Mouse (Mus musculus) kidney, postnatal 4 days (tissue): Measurements from ENCODE around the gene Rer1.
A peak's percentile ranks its signal among the peaks of the same experiment; 100 is the strongest.
"Not testable (repeated sequence)": the region's sequence is repeated elsewhere in the genome, so short reads cannot be mapped to it uniquely, and the experiment has no call there.

Experiments used
- DNase-seq, 2 experiments: peaks; one replicate each; pipeline ENCODE4 v3.0.0; 2021; ENCODE audit warnings: mixed read lengths in 2 of 2

The Rer1 gene

DNA sequence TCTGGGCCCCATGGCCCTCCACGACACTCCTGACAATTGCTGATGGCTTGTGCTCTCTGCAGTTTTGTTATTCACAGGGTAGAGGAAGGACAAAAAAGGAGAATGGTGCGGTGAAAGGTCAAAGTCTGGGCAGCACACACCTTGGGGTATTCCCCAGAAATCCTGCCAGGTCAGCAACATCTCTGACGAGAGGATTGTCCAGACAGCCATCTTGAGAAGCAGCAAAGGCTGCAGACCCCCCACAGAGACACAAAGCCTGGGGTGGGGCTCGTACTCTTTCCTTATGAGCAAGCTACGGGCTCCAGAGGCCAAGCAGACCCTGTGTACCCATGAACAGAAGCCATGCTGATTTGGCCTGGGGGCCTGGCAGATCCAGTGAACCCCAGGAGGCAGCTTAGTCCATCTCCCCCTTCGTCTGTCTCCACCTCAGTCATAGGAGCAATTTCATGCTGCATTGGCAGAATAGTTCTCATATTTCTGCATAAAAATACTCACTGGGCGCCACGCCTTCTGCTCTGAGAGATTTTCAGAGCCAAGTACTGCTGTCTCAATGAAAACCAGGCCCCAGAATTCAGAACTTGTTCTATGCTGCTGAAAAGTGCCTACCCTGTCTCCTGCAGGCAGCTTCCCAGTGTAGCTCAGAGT is 27.7 kb upstream of the Rer1 start:
- DNase-seq: no peak

DNA sequence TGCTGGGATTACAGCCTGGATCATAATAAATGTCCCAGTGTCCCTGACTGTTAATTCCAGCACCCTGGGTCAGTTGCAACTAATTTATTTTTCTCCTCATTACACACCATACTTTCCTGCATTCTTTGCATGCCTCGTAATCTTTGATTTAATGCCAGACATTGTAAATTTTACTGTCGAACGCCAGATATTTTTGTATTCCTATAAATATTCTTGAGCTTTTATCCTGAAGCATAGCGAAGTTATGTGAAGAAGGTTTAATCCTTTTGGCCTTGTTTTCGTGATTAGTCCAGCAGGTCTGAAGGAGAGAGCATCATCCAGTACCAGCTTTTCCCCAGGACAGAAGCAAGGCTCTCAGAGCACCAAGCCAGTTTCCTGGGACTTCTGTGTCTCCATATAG is 23.3 kb upstream of the Rer1 start:
- DNase-seq: no peak

DNA sequence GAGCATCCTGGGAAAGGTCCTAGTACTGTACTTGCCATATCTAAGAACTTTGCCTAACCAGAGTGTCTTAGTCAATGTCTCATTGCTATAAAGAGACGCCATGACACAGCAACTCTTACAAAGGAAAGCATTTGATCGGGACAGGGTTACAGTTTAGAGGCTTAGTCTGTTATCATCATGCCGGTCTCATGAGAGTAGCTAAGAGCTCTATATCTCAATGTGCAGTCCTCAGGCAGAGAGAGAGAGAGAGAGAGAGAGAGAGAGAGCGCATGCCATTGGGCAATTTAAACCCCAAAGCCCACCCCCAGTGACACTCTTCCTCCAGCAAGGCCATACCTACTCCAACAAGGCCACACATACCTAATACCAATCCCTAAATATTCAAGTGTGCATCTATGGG is 21.7 kb upstream of the Rer1 start:
- DNase-seq: no peak

DNA sequence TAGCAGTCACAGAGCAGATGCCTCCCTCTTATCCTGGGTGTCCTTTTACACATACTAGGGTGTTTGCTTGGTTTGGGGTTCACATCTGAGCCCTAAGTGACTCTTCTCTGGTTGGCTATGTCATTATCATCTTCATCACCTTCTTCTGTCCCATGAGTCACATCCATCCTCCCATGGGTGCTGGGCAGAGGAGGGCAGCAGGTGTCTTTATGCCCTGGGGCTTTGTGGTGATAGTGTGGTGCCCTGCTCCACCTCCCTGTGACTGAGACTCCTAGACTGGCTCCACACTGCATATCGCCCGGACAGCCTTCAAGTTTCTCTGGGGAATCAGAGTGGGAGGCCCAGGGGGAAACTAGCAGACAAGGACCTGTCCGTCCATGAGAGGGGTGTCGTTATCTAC is 12.4 kb upstream of the Rer1 start:
- no peak for DNase-seq

DNA sequence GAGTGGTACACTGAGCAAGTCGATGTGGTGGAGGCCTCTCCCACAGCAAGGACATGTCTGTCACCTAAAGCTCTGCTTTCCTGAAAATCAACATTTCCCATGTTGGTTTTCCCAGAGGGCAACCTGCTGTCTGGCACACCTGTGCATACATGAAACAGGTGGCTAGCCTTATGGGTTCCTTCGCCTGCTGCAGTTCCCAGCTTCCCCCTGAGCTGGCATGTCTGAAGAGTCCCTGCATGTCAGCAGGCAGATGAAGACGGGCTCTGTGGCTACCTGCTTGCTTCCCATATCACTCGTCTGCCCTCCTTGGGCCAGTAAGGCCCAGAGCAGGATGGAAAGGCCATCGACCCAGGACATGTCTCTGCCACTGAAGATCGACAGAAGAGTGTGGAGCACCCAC is 11.3 kb upstream of the Rer1 start:
- no peak for DNase-seq

DNA sequence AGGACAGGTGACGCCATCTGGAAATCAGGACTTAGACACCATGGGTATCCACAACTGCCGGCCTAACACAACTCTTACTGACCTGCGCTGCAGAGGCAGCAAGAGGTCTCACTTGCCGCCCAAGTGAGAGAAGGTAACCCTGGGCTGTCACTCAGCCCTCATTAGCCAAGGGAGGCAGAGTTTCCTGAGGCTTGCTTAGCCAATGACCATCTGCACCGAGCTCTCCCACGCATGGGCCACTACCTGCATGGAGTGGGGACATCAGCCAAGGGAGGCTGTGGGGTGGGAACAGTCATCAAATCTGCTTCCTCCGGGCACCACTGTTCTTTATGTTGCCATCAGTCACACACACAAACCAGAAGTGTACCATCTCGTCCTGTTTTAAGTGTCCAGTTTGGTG is 9.8 kb upstream of the Rer1 start:
- no peak for DNase-seq

DNA sequence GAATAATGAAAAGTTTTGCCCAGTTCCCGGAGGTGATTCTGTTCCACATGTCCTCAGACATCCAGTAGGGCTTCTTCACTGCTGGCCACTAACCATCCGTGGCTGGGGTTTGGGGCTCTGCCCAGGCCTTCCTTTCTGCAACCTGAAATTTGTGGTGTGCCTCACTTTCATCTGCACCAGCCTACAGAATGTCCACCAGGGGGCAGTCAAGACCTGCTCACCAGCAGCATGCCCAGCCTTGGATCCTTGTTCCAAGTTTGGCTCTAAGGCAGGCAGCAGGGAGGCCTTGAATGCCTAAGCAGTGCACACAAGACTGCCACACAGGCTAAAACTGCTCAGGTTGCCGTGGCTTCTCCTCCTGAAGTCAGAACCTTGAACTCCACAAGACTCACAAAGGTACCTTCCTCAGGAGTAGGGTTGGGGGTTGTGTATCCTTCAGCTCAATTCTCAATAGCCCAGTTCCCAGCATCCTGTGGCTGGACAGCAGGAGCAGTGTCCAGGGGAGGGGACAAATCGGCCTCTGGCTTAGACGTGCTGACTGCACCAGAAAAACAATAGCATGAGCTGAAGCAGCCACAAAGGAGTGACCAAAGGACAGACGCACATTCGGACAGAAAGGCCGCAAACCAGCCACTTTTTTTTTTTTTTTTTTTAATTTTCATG is 9.2 kb upstream of the Rer1 start:
- peak; percentile 88 to 92 for DNase-seq

DNA sequence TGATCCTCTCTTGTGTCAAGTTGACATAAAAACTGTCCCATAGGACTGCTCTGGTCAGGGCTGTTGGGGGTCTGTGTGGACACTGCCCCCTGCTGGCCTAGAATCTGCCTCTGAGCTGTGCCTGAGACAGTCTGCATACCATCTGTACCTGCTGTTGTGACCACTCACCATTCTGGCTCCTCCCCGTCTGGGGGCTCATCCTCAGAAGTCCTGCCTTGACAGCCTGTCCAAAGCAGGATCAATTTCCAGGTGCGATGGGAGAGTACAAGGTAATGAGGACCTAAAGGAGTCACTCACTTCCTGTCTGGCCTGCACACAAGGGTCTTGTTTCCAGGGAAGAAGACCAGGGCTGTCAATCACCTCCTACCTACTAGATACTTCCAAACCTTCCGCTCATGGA is 8.4 kb upstream of the Rer1 start:
- peak; percentile 73 to 79 for DNase-seq

DNA sequence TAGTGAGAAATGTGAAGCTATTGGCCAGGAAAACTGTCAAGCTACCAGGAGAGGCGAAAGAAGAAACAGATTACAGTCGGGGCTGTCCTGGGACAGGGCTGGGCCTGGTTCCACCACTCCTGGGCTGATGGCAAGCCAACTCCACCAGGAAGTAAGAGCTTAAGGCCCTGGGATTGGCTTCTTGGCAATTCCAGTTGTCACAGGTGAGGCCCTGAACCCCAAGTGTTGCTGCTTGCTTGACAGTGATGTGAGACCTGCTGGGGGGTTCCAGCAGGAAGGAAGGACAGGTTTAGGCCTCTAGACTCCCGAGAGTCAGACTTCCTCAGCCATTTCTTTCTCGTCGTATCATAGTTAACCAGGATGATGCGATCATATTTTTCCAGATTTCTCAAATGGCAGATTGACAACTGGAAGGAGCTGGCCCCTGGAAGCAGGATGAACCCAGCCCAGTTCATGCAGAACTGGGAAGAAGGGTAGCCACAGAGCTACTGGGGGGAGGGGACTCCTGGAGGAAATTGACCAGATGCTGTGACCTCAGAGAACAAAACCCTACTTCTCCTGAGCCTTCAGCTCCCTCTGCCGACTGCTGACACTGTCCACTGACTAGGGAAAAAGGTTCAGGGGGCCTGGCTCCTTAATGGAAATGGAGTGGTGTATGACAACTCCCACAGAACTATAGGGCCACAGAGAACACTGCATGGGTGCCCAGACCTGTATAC is 7.4 kb upstream of the Rer1 start:
- no peak for DNase-seq

DNA sequence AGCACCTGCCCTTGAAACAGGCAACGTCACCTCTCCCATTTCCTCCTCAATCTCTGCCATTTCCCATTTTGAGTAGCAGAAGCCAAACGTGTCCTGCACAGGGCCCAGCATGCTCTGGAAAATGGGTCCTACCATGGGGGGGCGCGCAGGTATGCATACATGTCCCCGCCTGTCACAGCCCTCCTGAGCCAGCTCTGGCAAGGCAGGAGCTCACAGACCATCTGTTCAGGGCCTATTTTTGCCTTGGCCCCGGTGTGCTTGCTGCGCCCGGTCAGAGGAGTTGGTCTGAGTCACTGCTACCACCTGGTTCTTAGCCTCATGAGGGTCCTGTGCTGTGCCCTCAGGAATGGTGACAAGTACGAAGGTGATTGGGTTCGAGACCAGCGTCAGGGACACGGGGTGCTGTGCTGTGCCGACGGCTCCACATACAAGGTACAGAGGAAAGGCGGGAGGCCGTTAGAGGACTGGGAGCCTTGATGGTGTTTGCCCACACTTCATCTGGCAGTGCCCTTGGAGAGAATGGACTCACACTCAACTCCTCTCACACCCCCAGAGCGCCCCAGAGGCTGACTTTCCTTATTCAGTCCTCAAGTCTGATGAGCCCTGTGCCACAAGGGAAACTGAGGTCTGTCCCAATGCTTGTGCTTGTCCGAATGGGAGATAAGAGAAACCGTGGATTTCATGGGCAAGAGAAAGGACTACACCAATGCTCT is 6.7 kb upstream of the Rer1 start:
- no peak for DNase-seq

DNA sequence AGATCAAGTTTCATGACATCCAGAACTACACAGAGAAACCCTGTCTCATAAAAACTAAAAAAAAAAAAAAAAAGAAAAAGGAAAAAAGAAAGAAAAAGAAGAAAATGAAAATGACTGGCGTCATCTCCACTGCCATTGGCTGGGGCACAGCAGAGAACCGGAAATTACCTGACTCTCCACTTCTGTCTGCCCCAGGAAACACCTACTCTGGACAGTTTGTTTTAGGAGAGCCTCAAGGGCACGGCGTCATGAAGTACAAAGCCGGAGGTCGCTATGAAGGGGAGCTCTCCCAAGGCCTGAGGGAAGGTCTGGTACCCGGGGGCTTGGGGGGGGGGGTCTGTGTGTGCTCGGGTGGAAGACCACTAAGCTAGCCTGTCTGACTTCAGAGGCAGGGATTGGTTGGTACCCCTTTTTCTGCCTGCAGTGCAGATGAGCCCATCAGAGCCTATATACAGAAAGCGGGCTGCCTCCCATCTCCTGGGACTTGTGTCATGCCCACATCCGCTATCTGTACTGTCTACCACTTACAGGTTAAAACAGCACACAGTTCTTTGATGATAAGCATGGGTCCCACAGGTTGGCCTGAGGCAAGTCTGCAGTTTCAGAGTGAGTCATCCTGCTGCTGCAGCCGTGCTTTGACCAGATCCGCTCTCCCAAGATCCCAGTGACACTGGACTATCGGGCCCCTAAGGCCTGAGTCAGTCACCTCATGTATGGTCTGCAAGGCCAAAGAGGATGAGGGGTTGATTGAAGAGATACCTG is 4.7 kb upstream of the Rer1 start:
- DNase-seq: no peak

DNA sequence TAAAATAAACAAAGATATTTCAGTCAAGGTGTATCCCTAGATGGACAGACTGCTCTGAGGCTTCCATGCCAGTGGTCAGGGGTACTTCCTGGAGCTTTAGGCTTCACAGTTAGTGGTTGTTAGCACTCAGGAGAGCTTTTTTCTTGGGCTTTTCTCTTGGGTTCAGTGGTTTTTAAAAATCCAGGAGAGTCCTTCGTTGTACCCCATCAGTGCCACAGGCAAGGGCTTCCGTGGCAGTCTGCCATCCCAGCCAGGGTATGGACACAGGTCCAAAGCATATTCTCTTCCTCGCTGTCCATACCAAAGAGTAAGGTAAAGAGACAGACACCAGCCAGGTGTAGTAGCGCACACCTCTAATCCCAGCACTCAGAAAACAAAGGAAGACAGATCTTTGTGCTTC is 4.0 kb upstream of the Rer1 start:
- DNase-seq: no peak

DNA sequence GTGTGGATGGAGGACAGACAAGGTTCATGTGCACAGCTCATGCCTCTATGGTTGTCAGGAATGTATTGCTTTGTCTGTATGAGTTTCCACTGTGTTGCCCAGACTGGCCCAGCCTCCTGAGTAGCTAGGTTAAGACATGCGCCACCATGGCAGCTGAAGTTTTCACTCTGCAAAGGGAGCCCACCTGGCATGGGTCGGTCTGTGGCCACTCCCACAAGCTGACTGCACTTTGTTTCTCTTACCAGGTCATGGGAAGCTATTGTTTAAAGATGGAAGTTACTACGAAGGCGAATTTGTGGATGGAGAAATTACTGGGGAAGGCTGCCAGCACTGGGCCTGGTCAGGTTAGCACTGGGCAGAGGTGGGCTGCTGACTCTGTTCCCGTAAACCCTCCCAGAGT is 3.1 kb upstream of the Rer1 start:
- no peak for DNase-seq

DNA sequence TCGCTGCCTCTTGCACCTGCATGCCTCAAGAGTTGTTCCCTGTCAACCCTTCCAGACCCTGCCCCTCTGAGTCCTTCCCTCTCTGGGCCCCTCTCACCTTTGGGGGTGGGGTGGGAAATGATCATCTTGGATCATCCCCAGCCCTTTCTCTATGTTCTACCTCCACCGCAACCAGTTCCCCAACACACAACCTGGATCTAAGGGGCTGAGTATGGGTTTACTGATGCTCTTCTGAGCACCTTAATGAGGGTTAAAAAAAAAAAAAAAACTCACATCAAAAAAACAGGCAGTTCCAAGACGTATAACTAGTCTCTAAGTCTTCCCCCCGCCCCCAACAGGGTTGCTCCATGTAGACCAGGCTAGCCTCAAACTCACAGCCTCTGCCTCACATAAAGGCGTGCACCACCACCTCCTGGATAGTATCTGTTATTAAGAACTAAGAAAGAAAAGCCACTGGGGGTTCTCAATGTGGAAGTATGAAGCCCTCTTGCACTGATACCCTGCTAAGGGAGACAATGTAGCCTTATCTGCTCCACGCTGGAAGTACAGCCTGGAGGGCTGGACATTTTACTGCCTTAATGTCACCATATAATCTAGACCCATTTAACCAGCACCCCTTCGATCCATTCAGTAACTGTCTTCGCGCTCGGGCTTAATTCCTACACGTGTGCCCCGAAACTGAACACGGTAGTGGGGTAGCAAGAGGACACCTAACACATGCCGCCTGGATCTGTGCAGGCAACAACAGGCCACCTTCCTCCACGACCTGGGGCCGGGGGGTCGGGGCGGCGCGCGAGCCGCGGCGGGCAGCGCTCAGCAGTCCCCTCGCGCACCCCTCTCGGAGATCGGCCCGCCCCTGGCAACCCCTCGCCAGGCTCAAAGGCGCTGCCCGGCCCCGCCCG is 725 bp downstream of the Rer1 start:
- peak in 1 of 2 experiments; percentile 17 for DNase-seq

DNA sequence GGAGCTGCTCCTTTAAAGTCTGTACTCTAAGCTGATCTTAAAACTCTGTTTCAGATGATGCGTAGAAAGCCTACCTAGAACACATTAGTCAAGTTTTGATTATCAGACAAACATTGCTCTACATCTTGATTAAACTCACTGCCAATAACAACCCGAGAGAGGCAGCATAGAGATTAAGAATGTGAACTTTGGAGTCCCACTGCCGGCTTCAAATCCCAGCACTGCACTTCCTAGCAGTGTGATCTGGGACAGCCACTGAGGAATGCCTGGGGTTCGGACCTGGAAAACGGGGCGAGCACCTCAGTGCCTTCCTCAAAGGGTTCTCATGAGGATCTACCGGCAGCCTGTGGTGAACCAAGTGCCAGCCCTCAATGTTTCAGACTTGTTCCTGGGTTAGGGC is 1.8 kb downstream of the Rer1 start:
- no peak for DNase-seq

DNA sequence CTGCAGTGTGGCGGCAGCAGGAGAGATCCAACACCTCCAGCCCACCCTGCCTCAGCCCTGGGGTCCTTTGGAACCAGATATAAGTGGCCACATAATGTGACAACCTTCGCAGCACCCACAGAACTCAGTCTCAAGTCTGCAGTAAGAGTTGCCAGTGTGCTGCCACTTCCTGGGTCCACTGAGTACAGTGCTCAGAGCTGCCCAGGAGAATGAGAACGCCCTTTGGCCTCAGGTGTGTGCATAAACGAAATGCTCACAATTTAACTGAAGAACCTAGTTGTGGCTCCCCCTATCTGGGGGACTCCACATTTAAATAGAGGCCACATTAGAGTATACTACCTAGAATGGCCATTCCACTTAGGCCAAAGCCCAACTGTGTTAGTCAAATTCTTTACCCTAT is 2.6 kb downstream of the Rer1 start:
- DNase-seq: peak in 1 of 2 experiments; percentile 19

DNA sequence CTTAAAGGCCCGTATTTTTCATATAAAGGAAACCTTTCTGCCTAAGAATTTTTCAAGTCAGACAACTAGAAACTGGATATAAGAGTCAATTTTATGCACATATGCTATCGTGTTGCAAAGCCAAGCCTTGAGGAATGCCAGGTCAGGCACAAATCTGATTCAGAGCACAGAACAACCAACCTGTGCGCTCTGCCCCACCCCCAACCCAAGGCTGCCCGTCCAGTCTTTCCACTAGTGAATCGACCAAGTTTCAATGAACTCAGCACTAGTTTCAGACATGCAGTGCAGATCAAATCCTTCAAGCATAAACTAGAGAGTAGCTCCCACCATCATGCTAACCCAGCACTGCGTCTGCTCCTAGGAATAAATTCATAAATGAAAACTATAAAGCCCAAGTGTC is 6.5 kb downstream of the Rer1 start:
- DNase-seq: peak; percentile 54 to 59

DNA sequence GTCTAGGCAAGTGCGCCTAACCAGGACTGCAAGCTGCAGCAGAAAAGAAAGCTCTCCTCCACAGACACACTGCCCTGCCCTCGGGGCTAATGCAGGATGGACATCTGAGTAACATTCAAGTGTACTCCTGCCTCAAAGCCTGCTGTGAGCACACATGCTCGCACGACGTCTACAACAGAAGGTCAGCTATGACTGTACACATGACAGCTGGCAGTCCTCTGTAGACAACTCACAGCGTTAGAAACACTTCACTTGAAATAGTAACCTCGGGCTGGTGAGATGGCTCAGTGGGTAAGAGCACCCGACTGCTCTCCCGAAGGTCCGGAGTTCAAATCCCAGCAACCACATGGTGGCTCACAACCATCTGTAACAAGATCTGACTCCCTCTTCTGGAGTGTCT is 7.4 kb downstream of the Rer1 start:
- not testable (repeated sequence) for DNase-seq

DNA sequence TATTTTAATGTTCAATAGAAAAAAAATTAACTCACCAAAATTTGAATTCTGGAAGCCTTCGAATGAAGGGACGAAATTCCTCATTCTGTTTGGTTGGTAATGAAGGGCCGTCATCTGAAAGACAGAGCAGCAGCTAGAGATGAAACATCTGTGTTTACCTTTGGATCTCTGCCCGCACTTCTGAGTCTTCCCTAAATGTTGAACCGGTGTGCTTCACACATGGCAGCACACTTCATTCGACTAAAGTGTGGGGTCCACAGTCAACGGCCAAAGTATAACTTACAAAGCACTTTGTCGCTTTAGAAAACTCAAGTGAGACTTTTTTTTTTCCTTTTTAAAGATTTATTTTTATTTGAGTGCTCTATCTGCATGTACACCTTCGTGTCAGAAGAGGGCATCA is 9.5 kb downstream of the Rer1 start:
- no peak for DNase-seq

DNA sequence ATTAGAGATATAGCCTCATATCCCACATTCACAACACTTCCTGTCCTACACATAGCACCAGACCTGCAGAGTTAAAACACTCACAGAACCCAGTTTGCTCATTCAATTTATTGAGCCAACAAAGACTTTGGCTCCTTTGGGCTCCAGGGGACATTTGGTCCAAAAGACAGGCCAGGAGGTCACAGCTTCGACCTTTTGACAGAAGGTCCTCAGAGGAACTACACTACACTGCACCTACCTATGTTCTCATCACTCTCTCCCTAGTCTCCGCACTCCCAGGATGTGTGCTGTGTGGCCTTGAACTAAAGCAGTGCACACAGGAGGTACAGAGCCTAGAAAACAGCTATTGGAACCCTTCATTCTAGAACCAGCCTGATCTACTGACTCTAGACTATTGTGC is 10.4 kb downstream of the Rer1 start:
- DNase-seq: no peak

DNA sequence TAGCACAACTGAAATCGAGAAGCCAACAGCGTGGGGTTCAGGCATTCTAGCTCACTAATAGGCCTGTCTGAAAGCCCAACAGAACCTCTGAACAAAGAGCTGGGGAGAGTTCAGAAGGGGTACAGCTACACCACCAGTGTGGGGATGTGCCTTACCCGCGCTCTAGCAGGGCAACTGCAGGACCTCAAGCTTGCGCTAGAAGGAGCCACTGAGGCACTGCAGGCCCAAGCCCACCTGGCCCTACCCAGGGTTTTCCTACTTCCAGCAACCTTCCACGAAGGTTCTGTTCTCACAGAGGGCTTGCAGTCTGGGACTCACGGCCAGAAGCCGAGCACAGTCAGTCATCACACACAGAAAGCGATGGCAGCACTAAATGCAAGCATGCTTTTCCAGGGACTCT is 11.0 kb downstream of the Rer1 start:
- DNase-seq: no peak

DNA sequence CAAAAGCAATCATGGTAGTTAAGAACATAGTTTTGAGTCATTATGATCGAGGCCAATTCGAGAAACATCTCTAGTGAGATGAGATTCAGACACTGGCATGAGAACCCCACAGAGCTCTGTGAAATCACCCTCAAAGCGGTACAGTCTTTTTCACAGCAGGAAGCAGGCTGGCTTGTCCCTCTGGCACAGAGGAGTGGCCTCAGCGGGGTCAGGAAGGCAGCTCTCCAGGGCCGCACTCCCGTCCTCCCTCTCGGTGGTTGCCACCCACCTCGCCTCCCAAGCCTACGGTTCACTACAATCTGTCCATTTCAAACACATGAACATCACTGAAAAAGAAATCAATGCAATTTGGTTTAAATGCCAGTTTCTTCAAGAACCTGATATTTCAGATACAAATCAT is 11.8 kb downstream of the Rer1 start:
- no peak for DNase-seq
